ENCODE assay signal across 24 mouse cellular contexts in genomic region chr11:117677111-117677510, GRCm38 (mm10). TPM values are rescaled to one million over a fixed set of nuclear protein-coding genes. Genes with fewer than 3 reads are reported as not detected.
DNase-seq lines count a peak whose midpoint lies in the region; ATAC-seq and TF ChIP-seq lines count a peak whose summit lies in the region.
"Had no signal": no experiment of that assay in that cellular context is flagged by ENCODE, and none has a peak within 500 bp of the region (broad histone marks: within the 10 kb centered on the region; RNA-seq: fewer than 3 reads in every experiment).

No protein-coding gene starts in this region.

- H3K36me3 ChIP-seq in forebrain, embryonic 15.5 days = no peaks in the 10 kb centered on the region
- H3K36me3 ChIP-seq in forebrain, embryonic 13.5 days (ENCODE audit: poor library complexity, severe bottlenecking) = no peaks in the 10 kb centered on the region
- H3K36me3 ChIP-seq in heart, embryonic 11.5 days (ENCODE audit: control insufficient read depth, insufficient read depth, low read length) = no peaks in the 10 kb centered on the region
- no peaks in the 10 kb centered on the region for H3K36me3 ChIP-seq in hindbrain, postnatal 0 days (ENCODE audit: insufficient read depth, low read length)
- H3K36me3 ChIP-seq in hindbrain, embryonic 10.5 days = peaks cover 5% of the 10 kb centered on the region; the same call in 1 of the 2 replicates
- no peaks in the 10 kb centered on the region; the same call in 1 of the 2 replicates for H3K36me3 ChIP-seq in heart, postnatal 0 days (replicated peaks; ENCODE audit: control insufficient read depth, insufficient read depth, low read length)
- H3K36me3 ChIP-seq: embryonic facial prominence, embryonic 12.5 days; forebrain, embryonic 12.5 days; liver, embryonic 15.5 days; lung, embryonic 15.5 days had no signal

- no peaks in the 10 kb centered on the region for H3K9me3 ChIP-seq in forebrain, embryonic 15.5 days
- no peaks in the 10 kb centered on the region for H3K9me3 ChIP-seq in forebrain, embryonic 13.5 days (replicated peaks)
- no peaks in the 10 kb centered on the region for H3K9me3 ChIP-seq in heart, embryonic 11.5 days (replicated peaks; ENCODE audit: control insufficient read depth, low read length)
- H3K9me3 ChIP-seq in hindbrain, postnatal 0 days (ENCODE audit: low read length) = no peaks in the 10 kb centered on the region
- peaks cover 7% of the 10 kb centered on the region; the same call in 1 of the 2 replicates for H3K9me3 ChIP-seq in hindbrain, embryonic 10.5 days
- H3K9me3 ChIP-seq in heart, postnatal 0 days (replicated peaks; ENCODE audit: control insufficient read depth, low read length) = no peaks in the 10 kb centered on the region
- H3K9me3 ChIP-seq: forebrain, embryonic 12.5 days; limb, embryonic 10.5 days; liver, embryonic 15.5 days; lung, embryonic 15.5 days had no signal

- DNase-seq in heart, adult 8-10 months (ENCODE audit: low spot score) = no peak
- DNase-seq in hindbrain, postnatal 0 days (ENCODE audit: low spot score) = no peak
- DNase-seq in hindbrain, embryonic 10.5 days (ENCODE audit: low spot score) = no peak
- no peak for DNase-seq in heart, postnatal 0 days (ENCODE audit: low spot score)
- no peak for DNase-seq in Muller cell, postnatal 12 days (ENCODE audit: inconsistent ontology term)
- DNase-seq: adrenal gland, postnatal 14 days; cerebellum, adult 2 months; cerebellum, postnatal 25 days; gastrocnemius, postnatal 25 days; kidney, adult 18-20 months; liver; lung, postnatal 36 days; right cerebral cortex, postnatal 14 days had no signal

- no peak for TF ChIP-seq EP300 in heart, postnatal 0 days (IDR thresholded peaks at IDR 0.05; ENCODE audit: low read depth)

- no peak overlapping the region for H3K4me2 ChIP-seq in forebrain, embryonic 15.5 days (replicated peaks)
- H3K4me2 ChIP-seq in forebrain, embryonic 13.5 days = no peak overlapping the region
- peak overlapping the region; percentile 27; the same call in 1 of the 2 replicates for H3K4me2 ChIP-seq in heart, embryonic 11.5 days
- no peak overlapping the region for H3K4me2 ChIP-seq in hindbrain, postnatal 0 days (ENCODE audit: low read depth, low read length)
- no peak overlapping the region for H3K4me2 ChIP-seq in heart, postnatal 0 days (ENCODE audit: low read depth, low read length)
- H3K4me2 ChIP-seq: embryonic facial prominence, embryonic 12.5 days; forebrain, embryonic 12.5 days; liver, embryonic 15.5 days; lung, embryonic 15.5 days had no signal

- no peak for ATAC-seq in forebrain, embryonic 15.5 days (replicated peaks)
- no peak for ATAC-seq in forebrain, embryonic 13.5 days
- no peak for ATAC-seq in heart, embryonic 11.5 days (replicated peaks; ENCODE audit: insufficient number of reproducible peaks, low FRiP score, low TSS enrichment)
- no peak for ATAC-seq in hindbrain, postnatal 0 days
- no peak for ATAC-seq in heart, postnatal 0 days (ENCODE audit: insufficient read depth, low read depth)
- ATAC-seq: inflammation-experienced regulatory T-cells, adult 6 months had no signal

- 0 out of 2 replicates have a peak overlapping the region, but pooled peaks have one; percentile 11 for H3K27ac ChIP-seq in forebrain, embryonic 15.5 days (replicated peaks)
- H3K27ac ChIP-seq in forebrain, embryonic 13.5 days = no peak overlapping the region
- H3K27ac ChIP-seq in heart, embryonic 11.5 days (ENCODE audit: low read depth, low read length) = peak overlapping the region; percentile 73
- no peak overlapping the region for H3K27ac ChIP-seq in hindbrain, postnatal 0 days
- no peak overlapping the region for H3K27ac ChIP-seq in hindbrain, embryonic 10.5 days
- peak overlapping the region; percentile 60 for H3K27ac ChIP-seq in heart, postnatal 0 days (ENCODE audit: low read depth)
- H3K27ac ChIP-seq: embryonic facial prominence, embryonic 12.5 days; forebrain, embryonic 12.5 days; kidney, postnatal 0 days; limb, embryonic 10.5 days; liver, embryonic 15.5 days; lung, embryonic 15.5 days had no signal

- WGBS in forebrain, embryonic 15.5 days = 54% methylated on average over 3 of the region's 3 CpGs
- WGBS in forebrain, embryonic 13.5 days = 64% methylated on average over 3 of the region's 3 CpGs
- 56% methylated on average over 3 of the region's 3 CpGs for WGBS in heart, embryonic 11.5 days (ENCODE audit: insufficient replicate concordance)
- WGBS in hindbrain, postnatal 0 days = 61% methylated on average over 3 of the region's 3 CpGs
- 81% methylated on average over 3 of the region's 3 CpGs for WGBS in hindbrain, embryonic 10.5 days
- WGBS in heart, postnatal 0 days = 40% methylated on average over 3 of the region's 3 CpGs

- TF ChIP-seq CTCF in hindbrain, postnatal 0 days (IDR thresholded peaks at IDR 0.05; ENCODE audit: low read depth) = 0 out of 2 replicates have a peak, but pooled peaks have one; percentile 8
- no peak for TF ChIP-seq CTCF in heart, postnatal 0 days (IDR thresholded peaks at IDR 0.05; ENCODE audit: low read depth)

- no peak overlapping the region for H3K9ac ChIP-seq in forebrain, embryonic 15.5 days (replicated peaks)
- no peak overlapping the region for H3K9ac ChIP-seq in forebrain, embryonic 13.5 days
- no peak overlapping the region for H3K9ac ChIP-seq in heart, embryonic 11.5 days (ENCODE audit: low read depth, low read length)
- H3K9ac ChIP-seq in hindbrain, postnatal 0 days (replicated peaks; ENCODE audit: low read length) = no peak overlapping the region
- H3K9ac ChIP-seq in heart, postnatal 0 days (replicated peaks; ENCODE audit: low read depth, low read length) = no peak overlapping the region
- H3K9ac ChIP-seq: embryonic facial prominence, embryonic 12.5 days; forebrain, embryonic 12.5 days; liver, embryonic 15.5 days; lung, embryonic 15.5 days had no signal

- H3K4me1 ChIP-seq in forebrain, embryonic 15.5 days = peaks cover 21% of the 10 kb centered on the region
- peaks cover 31% of the 10 kb centered on the region for H3K4me1 ChIP-seq in forebrain, embryonic 13.5 days
- H3K4me1 ChIP-seq in heart, embryonic 11.5 days (ENCODE audit: control insufficient read depth, insufficient read depth, low read length) = peaks cover 20% of the 10 kb centered on the region
- 0 out of 2 replicates have a peak, but pooled peaks cover 6% of the 10 kb centered on the region for H3K4me1 ChIP-seq in hindbrain, postnatal 0 days (ENCODE audit: insufficient read depth, low read length)
- peaks cover 23% of the 10 kb centered on the region for H3K4me1 ChIP-seq in hindbrain, embryonic 10.5 days (replicated peaks)
- H3K4me1 ChIP-seq in heart, postnatal 0 days (ENCODE audit: control insufficient read depth, insufficient read depth) = peaks cover 19% of the 10 kb centered on the region
- H3K4me1 ChIP-seq: liver, embryonic 15.5 days; lung, embryonic 15.5 days had no signal

- no peak overlapping the region for H3K4me3 ChIP-seq in forebrain, embryonic 15.5 days
- no peak overlapping the region for H3K4me3 ChIP-seq in forebrain, embryonic 13.5 days
- no peak overlapping the region for H3K4me3 ChIP-seq in heart, embryonic 11.5 days (ENCODE audit: low read depth, low read length)
- H3K4me3 ChIP-seq in hindbrain, postnatal 0 days (ENCODE audit: low read length) = no peak overlapping the region
- no peak overlapping the region for H3K4me3 ChIP-seq in hindbrain, embryonic 10.5 days
- H3K4me3 ChIP-seq in heart, postnatal 0 days (ENCODE audit: low read depth, low read length) = no peak overlapping the region
- H3K4me3 ChIP-seq: embryonic facial prominence, embryonic 12.5 days; forebrain, embryonic 12.5 days; limb, embryonic 10.5 days; liver, embryonic 15.5 days; lung, embryonic 15.5 days; megakaryocyte, embryonic 14.5 days had no signal

- no peaks in the 10 kb centered on the region for H3K27me3 ChIP-seq in forebrain, embryonic 15.5 days
- H3K27me3 ChIP-seq in forebrain, embryonic 13.5 days = no peaks in the 10 kb centered on the region
- H3K27me3 ChIP-seq in heart, embryonic 11.5 days (ENCODE audit: control insufficient read depth, insufficient read depth, low read length) = no peaks in the 10 kb centered on the region
- H3K27me3 ChIP-seq in hindbrain, postnatal 0 days (ENCODE audit: insufficient read depth, low read length) = no peaks in the 10 kb centered on the region
- no peaks in the 10 kb centered on the region for H3K27me3 ChIP-seq in hindbrain, embryonic 10.5 days (ENCODE audit: insufficient read depth, poor library complexity, severe bottlenecking)
- no peaks in the 10 kb centered on the region for H3K27me3 ChIP-seq in heart, postnatal 0 days (ENCODE audit: control insufficient read depth, insufficient read depth, low read length)
- H3K27me3 ChIP-seq: embryonic facial prominence, embryonic 12.5 days; forebrain, embryonic 12.5 days; liver, embryonic 15.5 days; lung, embryonic 15.5 days; megakaryocyte, embryonic 14.5 days had no signal

RNA-seq across cellular contexts. Expression of gene Tnrc6c, which starts 23.0 kb away (rescaled TPM):
- polyA plus RNA-seq in forebrain, embryonic 15.5 days (2015; fragmentation: Nextera tagmentation; extraction: Ambion mirVana) = 29.2 and 31.0 TPM in 2 replicates
- polyA plus RNA-seq in forebrain, embryonic 13.5 days (2015; fragmentation: Nextera tagmentation; extraction: Ambion mirVana) = 23.7 and 24.7 TPM in 2 replicates
- 7.0 and 8.1 TPM in 2 replicates for polyA plus RNA-seq in heart, embryonic 11.5 days (2014; fragmentation: Nextera tagmentation; extraction: Ambion mirVana)
- total RNA-seq in heart, adult 8-10 months (2022) = 10 to 100 TPM; 27.0 to 32.1 (median 29.7) TPM
- total RNA-seq in hindbrain, postnatal 0 days (2014; rRNA removed) = 56.4 and 64.9 TPM in 2 replicates
- 18.3 and 19.7 TPM in 2 replicates for polyA plus RNA-seq in hindbrain, postnatal 0 days (2015; fragmentation: Nextera tagmentation; extraction: Ambion mirVana)
- 11.1 and 14.4 TPM in 2 replicates for polyA plus RNA-seq in hindbrain, embryonic 10.5 days (2016; fragmentation: Nextera tagmentation; extraction: Ambion mirVana)
- 24.2 and 24.4 TPM in 2 replicates for total RNA-seq in heart, postnatal 0 days (2014; rRNA removed; ENCODE audit: low replicate concordance)
- 6.2 and 6.8 TPM in 2 replicates for polyA plus RNA-seq in heart, postnatal 0 days (2015; fragmentation: Nextera tagmentation; extraction: Ambion mirVana)

Comparison
In these comparisons a context has a peak if more than half of its experiments do, and no peak if none do; other contexts are left out.
1. H3K27ac ChIP-seq: peak in forebrain, embryonic 15.5 days (single experiment), heart, embryonic 11.5 days (single experiment) and heart, postnatal 0 days (single experiment); none in forebrain, embryonic 13.5 days (single experiment), hindbrain, postnatal 0 days (single experiment) and hindbrain, embryonic 10.5 days (single experiment).